Mouse (Mus musculus) liver, postnatal 0 days (tissue): ENCODE measurements at regions not wholly inside any gene's neighbourhood (a gene's known extent, or its start where the extent isn't known, plus 50 kb on each side); places are given as distances from the start of the nearest gene placed in this dataset.

Experiments
- CTCF ChIP-seq: sonication (generic); IDR thresholded peaks from 2 replicates; pipeline ENCODE4 v1.5.1; 2016; ENCODE audit warnings: antibody characterized with exemption, low read depth
- EP300 ChIP-seq: IDR thresholded peaks from 2 replicates; pipeline ENCODE4 v1.6.1; 2016; ENCODE audit warnings: antibody characterized with exemption, low read depth, mild to moderate bottlenecking

DNA sequence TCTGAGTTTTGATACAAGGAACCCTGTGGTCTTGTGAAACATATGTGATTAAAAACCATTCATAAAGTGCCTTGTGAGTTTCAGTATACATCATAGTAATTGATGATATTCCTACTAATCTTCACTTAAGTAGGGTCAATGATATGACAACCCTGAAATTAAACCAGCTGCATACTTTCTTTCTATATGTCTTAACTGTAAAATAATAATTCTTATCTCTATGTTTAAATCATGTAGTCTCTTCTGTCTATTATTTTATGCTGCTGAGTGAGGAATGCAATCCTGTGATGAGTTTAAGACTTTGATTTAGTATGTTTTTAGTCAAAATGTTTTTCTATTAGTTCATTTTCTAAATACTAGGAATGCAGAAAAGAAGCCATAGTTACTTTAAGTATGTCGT, 253.9 kb upstream of the Fam84a start:
- TF ChIP-seq CTCF, result no peak
- no peak for TF ChIP-seq EP300
